Mouse (Mus musculus): Measurements from ENCODE around the gene Plcd3. TPM values are rescaled to one million over a fixed set of nuclear protein-coding genes. Genes with fewer than 3 reads are reported as not detected.

Plcd3 gene
- total and polyA plus RNA-seq, 2 experiments = 1.0 to 2.0 TPM

GRCm38 (mm10) chr11:103100361-103100760, 1.1 kb downstream of the Plcd3 start:
- Histone ChIP-seq H3K4me1 (ENCODE audit: control insufficient read depth, insufficient read depth, low read length) (peaks cover 18% of the 10 kb centered on the region), H3K27ac (replicated peaks; ENCODE audit: insufficient read depth, low read depth, low read length) (no peak overlapping the region), H3K4me3 (ENCODE audit: insufficient read depth, low read depth, low read length) (no peak overlapping the region), H3K9ac (ENCODE audit: low read depth, low read length) (no peak overlapping the region), H3K36me3 (ENCODE audit: control insufficient read depth, insufficient read depth, low read length) (no peaks in the 10 kb centered on the region), H3K79me2 (ENCODE audit: control insufficient read depth, insufficient read depth, low read length) (peaks cover 7% of the 10 kb centered on the region; the same call in 1 of the 2 replicates), H3K27me3 (ENCODE audit: control insufficient read depth, insufficient read depth, low read length) (0 out of 2 replicates have a peak, but pooled peaks cover 3% of the 10 kb centered on the region)
- no peak for DNase-seq (ENCODE audit: extremely low read depth, low read depth, low spot score)
- TF ChIP-seq CTCF (IDR thresholded peaks at IDR 0.05; ENCODE audit: low read depth, low read length) (no peak), POLR2A (IDR thresholded peaks at IDR 0.05; ENCODE audit: extremely low read depth, insufficient read depth, low read length) (no peak)
- 76% methylated on average over 8 of the region's 8 CpGs for WGBS

- WGBS = 75% methylated on average over 12 of the region's 12 CpGs
Observed at GRCm38 (mm10) chr11:103099352-103099940, 2.0 kb downstream of the Plcd3 start.

GRCm38 (mm10) chr11:103098531-103099190, 2.8 kb downstream of the Plcd3 start:
- no peak overlapping the region for H3K9ac ChIP-seq (ENCODE audit: low read depth, low read length)
- H3K27ac ChIP-seq (replicated peaks; ENCODE audit: insufficient read depth, low read depth, low read length) = no peak overlapping the region
- no peak for TF ChIP-seq POLR2A (IDR thresholded peaks at IDR 0.05; ENCODE audit: extremely low read depth, insufficient read depth, low read length)
- TF ChIP-seq CTCF (IDR thresholded peaks at IDR 0.05; ENCODE audit: low read depth, low read length) = no peak
- peaks cover 4% of the 10 kb centered on the region; the same call in 1 of the 2 replicates for H3K4me1 ChIP-seq (ENCODE audit: control insufficient read depth, insufficient read depth, low read length)
- H3K27me3 ChIP-seq (ENCODE audit: control insufficient read depth, insufficient read depth, low read length) = 0 out of 2 replicates have a peak, but pooled peaks cover 3% of the 10 kb centered on the region
- 79% methylated on average over 11 of the region's 11 CpGs for WGBS
- no peak overlapping the region for H3K4me3 ChIP-seq (ENCODE audit: insufficient read depth, low read depth, low read length)
- peaks cover 4% of the 10 kb centered on the region; the same call in 1 of the 2 replicates for H3K79me2 ChIP-seq (ENCODE audit: control insufficient read depth, insufficient read depth, low read length)
- DNase-seq (ENCODE audit: extremely low read depth, low read depth, low spot score) = no peak
- no peaks in the 10 kb centered on the region for H3K36me3 ChIP-seq (ENCODE audit: control insufficient read depth, insufficient read depth, low read length)

More at GRCm38 (mm10) chr11:103099352-103099940, 2.0 kb downstream of the Plcd3 start:
- 0 out of 2 replicates have a peak, but pooled peaks cover 3% of the 10 kb centered on the region for H3K27me3 ChIP-seq (ENCODE audit: control insufficient read depth, insufficient read depth, low read length)
- H3K9ac ChIP-seq (ENCODE audit: low read depth, low read length) = no peak overlapping the region
- peaks cover 11% of the 10 kb centered on the region for H3K4me1 ChIP-seq (ENCODE audit: control insufficient read depth, insufficient read depth, low read length)
- H3K4me3 ChIP-seq (ENCODE audit: insufficient read depth, low read depth, low read length) = no peak overlapping the region
- peaks cover 4% of the 10 kb centered on the region; the same call in 1 of the 2 replicates for H3K79me2 ChIP-seq (ENCODE audit: control insufficient read depth, insufficient read depth, low read length)
- H3K36me3 ChIP-seq (ENCODE audit: control insufficient read depth, insufficient read depth, low read length) = no peaks in the 10 kb centered on the region
- no peak for DNase-seq (ENCODE audit: extremely low read depth, low read depth, low spot score)
- no peak overlapping the region for H3K27ac ChIP-seq (replicated peaks; ENCODE audit: insufficient read depth, low read depth, low read length)
- TF ChIP-seq CTCF (IDR thresholded peaks at IDR 0.05; ENCODE audit: low read depth, low read length) (no peak), POLR2A (IDR thresholded peaks at IDR 0.05; ENCODE audit: extremely low read depth, insufficient read depth, low read length) (no peak)

- WGBS = 39% methylated on average over 22 of the region's 22 CpGs
- no peak for TF ChIP-seq CTCF (IDR thresholded peaks at IDR 0.05; ENCODE audit: low read depth, low read length)
- no peak for TF ChIP-seq POLR2A (IDR thresholded peaks at IDR 0.05; ENCODE audit: extremely low read depth, insufficient read depth, low read length)
- no peaks in the 10 kb centered on the region for H3K79me2 ChIP-seq (ENCODE audit: control insufficient read depth, insufficient read depth, low read length)
- H3K4me1 ChIP-seq (ENCODE audit: control insufficient read depth, insufficient read depth, low read length) = peaks cover 3% of the 10 kb centered on the region; the same call in 1 of the 2 replicates
- H3K36me3 ChIP-seq (ENCODE audit: control insufficient read depth, insufficient read depth, low read length) = no peaks in the 10 kb centered on the region
- no peak overlapping the region for H3K9ac ChIP-seq (ENCODE audit: low read depth, low read length)
- H3K27me3 ChIP-seq (ENCODE audit: control insufficient read depth, insufficient read depth, low read length) = 0 out of 2 replicates have a peak, but pooled peaks cover 3% of the 10 kb centered on the region
- no peak for DNase-seq (ENCODE audit: extremely low read depth, low read depth, low spot score)
- no peak overlapping the region for H3K4me3 ChIP-seq (ENCODE audit: insufficient read depth, low read depth, low read length)
- H3K27ac ChIP-seq (replicated peaks; ENCODE audit: insufficient read depth, low read depth, low read length) = 0 out of 2 replicates have a peak overlapping the region, but pooled peaks have one; percentile 22
Observed at GRCm38 (mm10) chr11:103096979-103097894, 4.2 kb downstream of the Plcd3 start.

- no peaks in the 10 kb centered on the region for H3K79me2 ChIP-seq (ENCODE audit: control insufficient read depth, insufficient read depth, low read length)
- H3K4me1 ChIP-seq (ENCODE audit: control insufficient read depth, insufficient read depth, low read length) = no peaks in the 10 kb centered on the region
- no peak overlapping the region for H3K9ac ChIP-seq (ENCODE audit: low read depth, low read length)
- no peaks in the 10 kb centered on the region for H3K27me3 ChIP-seq (ENCODE audit: control insufficient read depth, insufficient read depth, low read length)
- no peak for TF ChIP-seq POLR2A (IDR thresholded peaks at IDR 0.05; ENCODE audit: extremely low read depth, insufficient read depth, low read length)
- TF ChIP-seq CTCF (IDR thresholded peaks at IDR 0.05; ENCODE audit: low read depth, low read length) = no peak
- 93% methylated on average over 6 of the region's 6 CpGs for WGBS
- no peak overlapping the region for H3K27ac ChIP-seq (replicated peaks; ENCODE audit: insufficient read depth, low read depth, low read length)
- DNase-seq (ENCODE audit: extremely low read depth, low read depth, low spot score) = no peak
- no peak overlapping the region for H3K4me3 ChIP-seq (ENCODE audit: insufficient read depth, low read depth, low read length)
- no peaks in the 10 kb centered on the region for H3K36me3 ChIP-seq (ENCODE audit: control insufficient read depth, insufficient read depth, low read length)
Observed at GRCm38 (mm10) chr11:103095801-103096200, 5.7 kb downstream of the Plcd3 start.
